Mouse (Mus musculus) thymus, postnatal 14 days (tissue): ENCODE measurements around the gene Pex14.
"Not testable (repeated sequence)": the region's sequence is repeated elsewhere in the genome, so short reads cannot be mapped to it uniquely, and the experiment has no call there.

Experiments
- DNase-seq: peaks from one replicate; pipeline ENCODE4 v3.0.0; 2021

Pex14 gene

GRCm38 (mm10) chr4:149101456-149101855 lies 1.8 kb upstream of the Pex14 start:
- no peak for DNase-seq

GRCm38 (mm10) chr4:149100449-149100848 lies 773 bp upstream of the Pex14 start:
- DNase-seq = not testable (repeated sequence)

GRCm38 (mm10) chr4:149098571-149098970 lies 1.1 kb downstream of the Pex14 start:
- no peak for DNase-seq

- no peak for DNase-seq
Measured at GRCm38 (mm10) chr4:149097956-149098355, 1.7 kb downstream of the Pex14 start.

GRCm38 (mm10) chr4:149091364-149091763 lies 8.3 kb downstream of the Pex14 start:
- DNase-seq = no peak

- DNase-seq = no peak
Measured at GRCm38 (mm10) chr4:149085381-149085780, 14.3 kb downstream of the Pex14 start.

- no peak for DNase-seq
Measured at GRCm38 (mm10) chr4:149081528-149081927, 18.1 kb downstream of the Pex14 start.

GRCm38 (mm10) chr4:149080111-149080510 lies 19.6 kb downstream of the Pex14 start:
- no peak for DNase-seq

- DNase-seq = no peak
Measured at GRCm38 (mm10) chr4:149079629-149080028, 20.0 kb downstream of the Pex14 start.

GRCm38 (mm10) chr4:149078261-149078660 lies 21.4 kb downstream of the Pex14 start:
- no peak for DNase-seq

- peak; percentile 80 for DNase-seq
Measured at GRCm38 (mm10) chr4:149075871-149076575, 23.7 kb downstream of the Pex14 start.

GRCm38 (mm10) chr4:149075073-149075472 lies 24.6 kb downstream of the Pex14 start:
- DNase-seq = no peak

GRCm38 (mm10) chr4:149066672-149067551 lies 32.8 kb downstream of the Pex14 start:
- DNase-seq = peak; percentile 68

GRCm38 (mm10) chr4:149064061-149064854 lies 35.4 kb downstream of the Pex14 start:
- DNase-seq = no peak

GRCm38 (mm10) chr4:149062406-149063318 lies 37.0 kb downstream of the Pex14 start:
- DNase-seq = no peak

GRCm38 (mm10) chr4:149061432-149061718 lies 38.3 kb downstream of the Pex14 start:
- DNase-seq = no peak

- DNase-seq = no peak
Measured at GRCm38 (mm10) chr4:149060621-149061431, 38.9 kb downstream of the Pex14 start.

- no peak for DNase-seq
Measured at GRCm38 (mm10) chr4:149059713-149060112, 40.0 kb downstream of the Pex14 start.

- no peak for DNase-seq
Measured at GRCm38 (mm10) chr4:149058298-149058697, 41.4 kb downstream of the Pex14 start.

GRCm38 (mm10) chr4:149057470-149057869 lies 42.2 kb downstream of the Pex14 start:
- no peak for DNase-seq

- DNase-seq = no peak
Measured at GRCm38 (mm10) chr4:149056957-149057356, 42.7 kb downstream of the Pex14 start.
